Mouse (Mus musculus) spleen, adult 2 months (tissue): ENCODE data around the gene Galr3.

Source experiments
- CTCF ChIP-seq: fragments of 200-500 bp; IDR thresholded peaks from 2 replicates; pipeline ENCODE4 v1.5.1; 2011; ENCODE audit warnings: mild to moderate bottlenecking, inconsistent platforms; ENCODE audit not compliant: insufficient read depth, insufficient read length, insufficient replicate concordance; ENCODE audit errors: extremely low read depth
- POLR2A ChIP-seq: fragments of 200-500 bp; IDR thresholded peaks from 2 replicates; pipeline ENCODE4 v1.6.1; 2011; ENCODE audit warnings: low read depth, low read length, inconsistent platforms

- TF ChIP-seq CTCF (no peak), POLR2A (no peak)
Observed at GRCm38 (mm10) chr15:79030551-79031435, 10.9 kb upstream of the Galr3 start.
